Mouse (Mus musculus): ENCODE results near the gene Slc4a1ap.

DNA sequence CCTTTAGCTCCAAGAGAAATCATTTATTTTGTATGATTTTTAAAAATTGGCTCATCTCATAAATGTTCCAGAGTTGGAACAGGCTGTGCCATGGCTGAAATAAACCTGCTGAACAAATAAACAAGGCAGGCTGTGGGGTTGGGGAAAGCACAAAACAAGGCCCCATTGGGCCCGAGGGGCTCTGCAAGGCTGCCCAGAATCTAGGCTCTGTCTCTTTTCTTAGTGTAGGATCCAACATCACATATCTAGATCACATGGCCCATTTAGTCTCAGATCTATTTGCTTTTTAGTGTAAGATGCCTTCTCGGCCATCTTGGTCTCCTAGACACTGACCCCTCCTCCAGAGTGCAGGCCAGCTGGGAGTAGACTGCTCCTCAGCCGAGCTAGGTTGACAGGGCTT is 39.7 kb downstream of the Slc4a1ap start:
- TF ChIP-seq CTCF (IDR thresholded peaks at IDR 0.05; ENCODE audit: low read depth) (no peak), EP300 (IDR thresholded peaks at IDR 0.05; ENCODE audit: low read depth) (no peak)
